Mouse (Mus musculus): ENCODE data around the gene Utrn. TPM values are rescaled to one million over a fixed set of nuclear protein-coding genes. Genes with fewer than 3 reads are reported as not detected.

The Utrn gene
- total RNA-seq, 2 experiments from 2014 or later, result 36.1 to 50.0 TPM

- ATAC-seq (ENCODE audit: poor library complexity, severe bottlenecking), result no peak
These were observed 131.2 kb downstream of the Utrn start for GRCm38 (mm10) chr10:12737926-12738325.

DNA sequence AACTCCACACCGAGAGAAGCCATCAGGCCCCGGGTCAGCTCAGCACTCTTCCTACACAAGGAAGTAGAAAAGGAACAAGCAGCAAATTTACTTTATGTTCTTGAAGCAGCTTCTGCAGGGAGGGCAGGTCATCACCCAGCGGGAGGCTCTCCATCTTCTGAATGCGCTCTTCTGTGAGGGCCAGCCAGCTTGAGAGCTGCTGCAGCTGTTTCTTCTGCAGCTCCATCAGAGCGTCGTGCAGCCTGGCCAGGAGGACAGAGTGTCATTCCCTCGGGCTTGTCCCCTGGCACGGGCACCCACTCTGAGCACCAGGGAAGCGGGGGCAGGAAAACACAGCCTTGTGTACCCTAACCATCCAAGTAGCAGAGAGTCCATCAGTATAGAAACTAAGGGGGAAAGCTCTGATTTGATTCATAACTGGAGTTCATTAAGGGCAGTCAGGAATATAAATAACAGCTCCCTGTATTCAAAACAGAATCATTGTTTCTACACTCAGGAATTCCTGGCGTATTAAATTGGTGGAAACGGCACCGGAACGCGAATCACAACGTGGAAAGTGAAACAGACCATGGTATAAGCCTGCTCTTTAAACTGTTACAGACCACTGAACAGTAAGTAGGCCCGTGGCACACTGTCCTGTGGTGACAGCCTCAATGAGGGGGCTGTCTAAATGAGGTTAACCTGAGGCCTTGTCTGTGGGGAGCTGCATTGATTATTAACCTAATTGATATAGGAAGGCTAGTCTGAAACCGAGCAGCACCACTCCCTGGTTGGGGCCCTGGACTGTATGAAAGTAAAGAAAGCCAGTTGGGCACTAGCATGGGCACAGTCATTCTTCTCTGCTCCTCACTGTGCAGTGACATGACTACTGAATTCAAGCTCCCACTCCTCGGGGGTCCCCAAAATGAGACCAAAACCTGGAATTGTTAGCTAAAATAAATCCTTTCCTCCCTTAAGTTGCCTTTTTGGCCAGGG lies 132.0 kb downstream of the Utrn start:
- ATAC-seq (ENCODE audit: poor library complexity, severe bottlenecking), result no peak

DNA sequence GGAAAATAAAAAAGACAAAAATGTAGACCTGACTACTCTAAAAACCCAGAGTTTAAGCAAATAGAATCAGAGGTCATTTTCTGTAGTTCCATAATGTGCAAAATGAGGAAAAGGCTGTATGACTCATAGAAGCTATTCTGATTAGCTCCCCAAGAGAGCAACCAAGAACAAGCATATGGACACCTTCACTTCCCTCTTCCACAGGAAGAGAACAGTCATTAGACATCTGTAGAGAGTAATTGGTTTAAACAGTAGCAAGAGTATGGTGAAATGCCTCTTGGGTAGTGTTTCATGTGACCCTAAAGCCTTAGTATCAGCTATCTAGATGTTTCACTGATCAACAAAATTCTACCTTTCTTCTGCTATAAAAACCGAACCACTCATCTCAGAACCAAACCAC lies 133.5 kb downstream of the Utrn start:
- peak; percentile 62 for ATAC-seq (ENCODE audit: poor library complexity, severe bottlenecking)

- ATAC-seq (ENCODE audit: poor library complexity, severe bottlenecking), result no peak
These were observed 137.7 kb downstream of the Utrn start for GRCm38 (mm10) chr10:12731459-12731858.

DNA sequence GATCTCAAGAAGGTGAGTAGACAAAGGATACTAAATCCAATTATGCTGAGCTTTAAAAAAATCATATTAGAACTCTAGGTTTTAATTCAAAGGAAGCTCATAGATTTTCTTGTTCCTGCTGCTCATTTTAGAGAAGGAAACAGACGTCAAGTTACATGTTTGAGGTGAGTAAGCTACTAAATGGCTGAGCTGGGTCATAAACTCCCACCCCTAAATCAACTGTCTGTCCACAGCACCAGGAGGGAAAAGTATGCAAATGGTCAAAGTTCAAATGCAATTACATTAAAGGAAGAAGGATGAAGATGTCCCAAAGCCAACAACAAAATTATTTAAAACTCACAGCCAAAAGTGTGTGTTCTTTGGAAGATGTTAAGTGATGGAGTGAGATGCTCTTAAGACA lies 139.5 kb downstream of the Utrn start:
- ATAC-seq (ENCODE audit: poor library complexity, severe bottlenecking), result no peak

DNA sequence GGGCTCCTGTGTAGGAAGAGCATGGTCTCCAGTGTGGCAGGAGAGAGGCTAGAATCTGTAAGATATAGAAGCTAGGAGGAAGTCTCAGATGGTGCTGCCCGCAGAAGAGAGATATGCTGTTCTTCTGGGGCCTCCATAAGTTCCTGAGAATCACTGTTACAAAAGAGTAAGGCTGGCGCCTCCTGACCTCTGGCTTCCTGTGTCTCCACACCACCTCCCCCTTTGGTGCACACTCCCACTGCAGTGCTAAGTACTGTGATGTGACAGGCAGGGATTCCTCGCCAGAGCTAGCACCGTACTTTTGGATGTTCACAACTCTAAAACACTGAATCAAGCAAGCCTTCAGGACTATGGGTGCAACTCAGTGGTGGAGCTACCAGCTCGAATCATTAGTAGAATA lies 140.1 kb downstream of the Utrn start:
- peak; percentile 51; the same call in 1 of the 2 replicates for ATAC-seq (ENCODE audit: poor library complexity, severe bottlenecking)

- ATAC-seq (ENCODE audit: poor library complexity, severe bottlenecking), result no peak
These were observed 141.3 kb downstream of the Utrn start for GRCm38 (mm10) chr10:12727881-12728280.

- ATAC-seq (ENCODE audit: poor library complexity, severe bottlenecking), result no peak
These were observed 143.0 kb downstream of the Utrn start for GRCm38 (mm10) chr10:12726041-12726608.

DNA sequence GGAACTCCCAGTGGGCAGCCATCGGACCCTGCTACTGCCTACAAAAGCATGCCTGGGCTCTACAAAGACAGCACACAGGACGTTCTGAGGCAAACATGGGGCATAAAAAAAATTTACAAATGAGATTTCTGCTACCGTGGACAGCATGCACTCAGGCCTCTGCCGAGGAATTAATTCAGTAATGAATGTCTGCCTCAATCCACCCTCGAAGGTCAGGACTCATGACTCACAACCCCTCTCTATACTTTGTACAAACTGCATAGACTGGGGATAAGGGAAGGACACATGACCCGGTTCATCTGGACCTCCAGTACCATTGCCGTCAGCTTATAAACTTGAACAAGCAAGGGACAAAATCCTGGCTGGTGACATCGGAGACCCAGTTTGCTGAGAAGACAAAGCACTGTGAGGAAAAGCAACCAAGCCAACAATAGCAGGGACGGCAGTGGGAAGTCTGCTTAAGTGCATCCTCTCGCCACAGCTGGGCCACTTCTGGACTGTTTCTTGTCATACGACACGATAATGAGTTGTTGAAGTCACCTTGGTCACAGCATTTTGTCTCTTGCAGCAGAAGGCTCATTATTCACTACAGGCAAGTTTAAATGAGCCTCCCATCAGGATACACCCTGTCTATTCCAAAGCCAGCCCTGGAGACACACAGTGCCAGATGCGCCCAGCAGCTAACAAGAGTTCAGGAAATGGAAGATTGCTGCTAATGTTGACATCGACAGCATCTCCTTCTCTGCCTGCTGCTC lies 144.7 kb downstream of the Utrn start:
- ATAC-seq (ENCODE audit: poor library complexity, severe bottlenecking), result no peak

DNA sequence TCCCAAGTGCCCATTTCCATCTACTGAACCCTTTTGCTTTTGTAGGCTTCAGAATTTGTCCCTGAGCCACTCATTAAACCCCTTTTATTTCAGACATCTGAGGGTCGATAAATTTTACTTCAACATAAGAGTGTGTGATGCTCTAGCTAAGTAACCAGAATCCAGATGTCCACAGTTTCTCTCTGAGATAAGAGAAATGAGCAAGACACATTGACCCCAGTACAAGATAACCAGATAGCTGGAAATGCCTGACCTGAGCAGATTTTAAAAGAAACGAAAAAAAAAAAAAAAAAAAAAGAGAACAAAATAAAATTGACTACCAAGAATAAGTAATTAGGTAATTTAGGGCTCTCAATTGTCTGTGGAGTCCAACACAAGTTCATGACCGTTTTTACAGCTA lies 145.9 kb downstream of the Utrn start:
- no peak for ATAC-seq (ENCODE audit: poor library complexity, severe bottlenecking)

DNA sequence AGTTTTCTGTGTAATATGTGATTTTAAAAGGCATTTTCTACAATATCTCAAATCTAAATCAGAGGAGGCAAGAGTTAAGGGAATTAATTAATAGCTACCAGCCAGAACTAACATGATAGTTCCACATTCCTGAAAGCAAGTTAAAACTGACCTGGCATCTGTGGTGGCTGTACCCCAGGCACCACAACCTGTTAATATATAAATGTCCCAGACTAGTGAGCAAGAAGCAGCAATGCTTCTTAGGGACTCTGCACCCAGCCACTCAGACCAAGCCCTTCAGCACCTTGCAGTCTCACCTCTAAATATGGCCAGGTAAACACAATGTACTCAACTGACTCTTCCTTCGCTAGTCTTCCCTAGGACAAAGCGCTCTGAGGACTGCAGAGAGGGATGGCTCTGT lies 147.1 kb downstream of the Utrn start:
- ATAC-seq (ENCODE audit: poor library complexity, severe bottlenecking), result no peak

DNA sequence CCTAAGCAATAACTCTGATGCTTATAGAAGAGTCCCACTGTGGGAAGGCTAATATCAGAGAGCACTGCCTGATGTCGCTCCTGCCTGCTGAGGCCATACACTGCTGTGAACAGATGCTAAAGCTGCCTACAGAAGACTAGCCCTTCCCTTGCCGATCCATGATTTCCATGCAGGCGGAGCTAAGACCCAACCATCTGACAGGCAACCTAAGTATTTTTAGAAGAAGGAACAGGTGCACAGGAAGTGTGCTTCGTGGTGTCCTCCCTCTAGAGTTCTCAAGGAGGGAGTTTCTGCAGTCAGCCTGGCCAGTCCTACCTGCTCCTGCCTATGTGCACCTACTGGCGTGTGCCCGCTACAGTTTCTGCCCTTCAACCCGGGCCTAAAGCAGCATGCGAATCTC lies 150.8 kb downstream of the Utrn start:
- ATAC-seq (ENCODE audit: poor library complexity, severe bottlenecking), result no peak

DNA sequence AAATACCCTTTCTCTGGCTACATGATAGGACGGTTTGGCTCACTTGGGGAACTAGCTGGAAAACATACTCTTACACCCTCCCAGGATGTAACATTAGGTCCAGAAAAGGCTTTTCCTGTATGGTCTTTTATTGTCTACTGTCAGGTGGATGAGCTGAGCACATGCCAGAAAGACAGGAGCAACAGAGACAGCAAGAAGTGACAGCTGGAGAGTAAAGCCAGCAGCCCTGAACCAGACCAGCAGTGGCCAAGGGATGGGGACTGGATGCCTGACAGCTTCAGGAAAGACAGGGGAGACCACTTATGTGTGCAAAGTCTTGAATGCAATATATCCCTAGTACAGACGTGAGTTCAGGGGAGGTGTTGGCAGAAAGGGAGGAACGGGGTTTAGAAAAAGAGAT lies 151.8 kb downstream of the Utrn start:
- no peak for ATAC-seq (ENCODE audit: poor library complexity, severe bottlenecking)

- no peak for ATAC-seq (ENCODE audit: poor library complexity, severe bottlenecking)
These were observed 152.4 kb downstream of the Utrn start for GRCm38 (mm10) chr10:12716657-12717327.

GRCm38 (mm10) chr10:12713236-12713855 lies 155.8 kb downstream of the Utrn start:
- ATAC-seq (ENCODE audit: poor library complexity, severe bottlenecking), result no peak

DNA sequence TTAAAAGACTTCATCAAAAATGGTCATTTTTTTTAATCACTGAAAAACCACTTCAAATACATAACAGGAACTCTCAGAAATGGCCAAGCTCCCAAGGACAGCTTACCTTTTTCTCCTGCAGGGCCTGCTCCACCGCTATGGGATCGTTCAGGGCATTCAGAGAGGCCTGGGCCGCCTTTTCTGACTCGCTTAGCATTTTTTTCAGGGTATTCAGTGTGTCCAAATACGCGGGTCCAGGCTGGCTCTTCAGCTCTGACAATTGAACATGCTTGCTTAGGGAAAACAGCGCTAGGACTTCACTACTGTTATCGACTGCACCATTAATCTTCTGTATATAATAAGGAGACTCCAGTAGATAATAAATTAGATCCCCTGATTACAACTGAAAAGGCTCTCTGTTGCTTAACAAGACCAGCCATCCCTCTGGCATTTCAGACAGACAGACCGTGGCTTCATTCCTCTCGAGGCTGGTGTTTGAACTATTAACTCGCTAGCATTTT lies 157.8 kb downstream of the Utrn start:
- ATAC-seq (ENCODE audit: poor library complexity, severe bottlenecking), result no peak

DNA sequence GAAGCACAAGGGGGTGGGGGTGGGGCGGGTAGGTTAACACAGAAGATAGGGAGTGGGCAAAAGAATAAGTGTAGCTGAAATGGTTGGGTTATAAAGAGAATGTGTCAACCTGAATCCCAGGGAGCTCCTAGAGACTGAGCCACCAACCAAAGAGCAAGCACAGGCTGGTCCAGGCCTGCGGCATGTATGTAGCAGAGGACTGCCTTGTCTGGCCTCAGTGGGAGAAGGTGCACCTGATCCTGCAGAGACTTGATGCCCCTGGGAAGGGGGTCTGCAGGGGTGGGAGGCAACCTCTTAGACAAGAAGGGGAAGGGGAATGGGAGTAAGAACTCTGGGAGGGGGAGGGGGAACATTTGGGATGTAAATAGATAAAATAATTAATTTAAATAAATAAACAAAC lies 162.6 kb downstream of the Utrn start:
- ATAC-seq (ENCODE audit: poor library complexity, severe bottlenecking), result no peak

- no peak for ATAC-seq (ENCODE audit: poor library complexity, severe bottlenecking)
These were observed 163.2 kb downstream of the Utrn start for GRCm38 (mm10) chr10:12705990-12706389.

DNA sequence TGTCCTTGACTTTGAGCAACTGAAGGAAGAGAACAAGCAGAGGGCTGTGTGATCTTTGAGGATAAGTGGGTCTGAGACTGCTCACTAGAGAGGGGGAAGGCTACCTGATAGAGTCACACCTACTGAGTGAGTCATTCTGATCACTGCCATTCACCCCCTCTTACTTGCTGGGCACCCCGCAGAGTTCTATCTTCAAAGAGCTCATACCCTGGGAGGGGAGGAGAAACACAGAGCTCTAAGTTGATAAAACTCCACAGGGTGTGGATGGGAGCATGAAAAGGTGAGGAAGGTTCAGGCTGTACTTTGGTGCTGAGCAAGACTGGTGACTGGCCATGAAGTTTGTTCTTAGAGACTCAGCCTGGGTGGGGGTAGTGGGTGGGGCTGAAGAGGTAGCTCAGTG lies 164.9 kb downstream of the Utrn start:
- no peak for ATAC-seq (ENCODE audit: poor library complexity, severe bottlenecking)

DNA sequence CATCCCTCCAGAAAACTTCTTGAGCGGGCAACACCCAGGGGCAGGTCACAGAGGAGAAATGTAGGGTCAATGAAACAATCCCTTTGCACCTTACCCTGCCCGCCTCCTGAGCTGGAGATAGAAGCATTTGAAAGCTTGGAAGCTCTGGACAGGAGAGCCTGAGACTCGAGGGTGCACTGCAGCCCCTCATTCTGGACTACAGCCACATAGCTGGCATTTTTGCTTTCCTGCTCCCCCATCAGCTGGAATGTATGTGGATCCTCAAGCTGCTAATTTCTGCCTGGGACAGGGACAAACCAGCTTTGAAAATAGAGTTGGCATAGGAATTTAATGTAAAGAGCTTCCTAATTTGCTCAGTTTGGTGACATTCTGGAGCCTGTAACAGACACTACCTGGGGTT lies 165.6 kb downstream of the Utrn start:
- ATAC-seq (ENCODE audit: poor library complexity, severe bottlenecking), result no peak

Data from megakaryocyte, adult 5-6 weeks (primary cell).